Mouse (Mus musculus): Measurements from ENCODE around the gene Ddx59. TPM values are rescaled to one million over a fixed set of nuclear protein-coding genes. Genes with fewer than 3 reads are reported as not detected.

Gene Ddx59
- polyA plus RNA-seq, 1 experiment from 2014 or later: 19.8 TPM

DNA sequence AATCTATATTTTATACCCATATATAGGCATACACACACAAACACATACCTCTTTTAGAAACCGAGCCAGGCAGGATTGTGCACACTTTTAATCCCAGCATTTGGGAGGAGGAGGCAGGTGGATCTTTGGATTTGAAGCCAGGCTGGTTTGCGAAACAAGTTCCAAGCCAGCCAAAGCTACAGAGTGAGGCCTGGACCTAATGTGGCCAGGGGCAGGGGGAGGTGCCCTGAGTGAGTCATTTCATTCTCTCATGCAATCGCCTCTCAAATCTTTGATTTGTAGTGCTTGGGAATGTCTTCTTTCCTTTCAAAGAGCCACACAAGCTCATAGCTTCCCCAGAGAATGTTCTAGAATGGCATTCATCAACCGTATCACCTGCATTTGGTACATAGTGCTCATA is 54.3 kb downstream of the Ddx59 start:
- H3K9me3 ChIP-seq (ENCODE audit: control insufficient read depth, low read depth, low read length): no peaks in the 10 kb centered on the region
- peaks cover 9% of the 10 kb centered on the region for H3K4me1 ChIP-seq (ENCODE audit: control insufficient read depth, insufficient read depth, low read length)
- no peak overlapping the region for H3K4me3 ChIP-seq (ENCODE audit: low read depth, low read length)
- no peak overlapping the region for H3K9ac ChIP-seq (replicated peaks; ENCODE audit: low read depth, low read length)
- no peaks in the 10 kb centered on the region for H3K27me3 ChIP-seq (ENCODE audit: control insufficient read depth, insufficient read depth, low read length)
- peaks cover 23% of the 10 kb centered on the region for H3K36me3 ChIP-seq (ENCODE audit: control insufficient read depth, insufficient read depth, low read length)
- no peak overlapping the region for H3K4me2 ChIP-seq (replicated peaks; ENCODE audit: low read depth, low read length)
- H3K27ac ChIP-seq (ENCODE audit: low read length): no peak overlapping the region
- ATAC-seq (ENCODE audit: insufficient number of reproducible peaks, insufficient read depth, low FRiP score, low read depth): no peak
- WGBS: 89% methylated on average over 4 of the region's 4 CpGs

DNA sequence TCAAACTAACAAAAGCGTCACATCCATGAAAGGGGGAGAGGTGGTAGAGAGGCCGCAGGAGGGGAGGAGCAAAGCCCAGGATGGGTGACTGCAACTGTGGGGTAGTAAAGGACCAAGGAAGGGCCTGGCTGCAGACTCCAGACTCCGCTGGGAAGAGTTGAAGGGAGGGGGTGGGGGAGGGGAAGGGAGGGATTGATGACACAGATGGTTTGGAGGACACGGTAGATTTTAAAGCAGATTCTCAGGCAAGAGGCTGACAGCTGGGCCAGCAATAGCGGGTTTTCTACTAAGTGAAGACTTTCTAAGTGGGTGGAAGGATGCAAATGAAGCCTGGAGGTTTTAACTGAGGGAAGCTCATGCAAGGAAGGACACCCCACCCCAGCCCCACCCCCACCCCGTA is 55.4 kb downstream of the Ddx59 start:
- Histone ChIP-seq H3K4me2 (replicated peaks; ENCODE audit: low read depth, low read length) (0 out of 2 replicates have a peak overlapping the region, but pooled peaks have one; percentile 7), H3K9me3 (ENCODE audit: control insufficient read depth, low read depth, low read length) (no peaks in the 10 kb centered on the region), H3K27ac (ENCODE audit: low read length) (no peak overlapping the region), H3K4me1 (ENCODE audit: control insufficient read depth, insufficient read depth, low read length) (peaks cover 9% of the 10 kb centered on the region), H3K9ac (replicated peaks; ENCODE audit: low read depth, low read length) (no peak overlapping the region), H3K36me3 (ENCODE audit: control insufficient read depth, insufficient read depth, low read length) (peaks cover 24% of the 10 kb centered on the region), H3K27me3 (ENCODE audit: control insufficient read depth, insufficient read depth, low read length) (no peaks in the 10 kb centered on the region), H3K4me3 (ENCODE audit: low read depth, low read length) (no peak overlapping the region)
- WGBS: 20% methylated on average over 6 of the region's 6 CpGs
- no peak for ATAC-seq (ENCODE audit: insufficient number of reproducible peaks, insufficient read depth, low FRiP score, low read depth)

Other genes starting within 250 kb of the Ddx59 start
- gene Mroh3, start 202.4 kb upstream of the Ddx59 start, polyA plus RNA-seq (2014; fragmentation: Nextera tagmentation; extraction: Ambion mirVana): 1.5 and 2.7 TPM in 2 replicates
- gene Inava, start 181.0 kb upstream of the Ddx59 start, polyA plus RNA-seq (2014; fragmentation: Nextera tagmentation; extraction: Ambion mirVana): 38.7 and 40.3 TPM in 2 replicates
- not detected in 2 replicates for gene Gpr25, start 154.4 kb upstream of the Ddx59 start, polyA plus RNA-seq (2014; fragmentation: Nextera tagmentation; extraction: Ambion mirVana)
- 17.4 and 17.6 TPM in 2 replicates for gene Camsap2, start 69.2 kb upstream of the Ddx59 start, polyA plus RNA-seq (2014; fragmentation: Nextera tagmentation; extraction: Ambion mirVana)
- gene Kif14, start 51.1 kb downstream of the Ddx59 start, polyA plus RNA-seq (2014; fragmentation: Nextera tagmentation; extraction: Ambion mirVana): 11.6 and 13.9 TPM in 2 replicates
- gene Zfp281, start 209.6 kb downstream of the Ddx59 start, polyA plus RNA-seq (2014; fragmentation: Nextera tagmentation; extraction: Ambion mirVana): 20.7 and 22.0 TPM in 2 replicates

All from stomach, embryonic 14.5 days (tissue).